Mouse (Mus musculus) thymus, adult 2 months (tissue): ENCODE results near the gene Rmnd5a.

Experiments
- CTCF ChIP-seq: fragments of 200-500 bp; IDR thresholded peaks from 2 replicates; pipeline ENCODE4 v1.5.1; 2012; ENCODE audit warnings: mild to moderate bottlenecking, control low read depth, low read length, moderate library complexity, borderline replicate concordance; ENCODE audit not compliant: control insufficient read depth, poor library complexity, insufficient read depth; ENCODE audit errors: extremely low read depth
- POLR2A ChIP-seq: fragments of 200-500 bp; IDR thresholded peaks from 2 replicates; pipeline ENCODE4 v1.6.1; 2012; ENCODE audit warnings: mild to moderate bottlenecking, low read length, control low read depth, moderate library complexity; ENCODE audit not compliant: control insufficient read depth, poor library complexity, insufficient read depth; ENCODE audit errors: extremely low read depth

DNA sequence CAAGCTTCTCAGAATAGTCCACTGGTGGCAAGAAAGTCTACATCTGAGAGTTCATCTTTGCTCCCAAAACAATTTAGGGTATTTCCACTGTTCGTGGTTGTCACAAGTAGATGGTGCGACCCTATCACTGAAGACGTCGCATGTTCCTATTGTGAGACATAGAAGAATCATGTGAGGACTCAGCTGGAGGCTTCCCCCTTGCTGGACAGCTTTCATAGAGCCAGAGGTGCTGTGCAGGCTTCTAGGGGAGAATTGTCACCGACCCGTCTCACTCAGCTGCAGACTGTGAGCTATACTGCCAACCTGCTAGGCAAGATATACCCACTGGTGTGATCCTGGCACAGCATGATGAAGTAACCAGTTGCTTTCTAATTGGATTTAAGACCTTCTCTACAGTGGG lies 88.2 kb downstream of the Rmnd5a start:
- TF ChIP-seq POLR2A (no peak), CTCF (no peak)
